Mouse (Mus musculus) bone marrow, adult 2 months (tissue): ENCODE measurements around the gene Pfdn5. TPM values are rescaled to one million over a fixed set of nuclear protein-coding genes. Genes with fewer than 3 reads are reported as not detected.
"Not testable (repeated sequence)": the region's sequence is repeated elsewhere in the genome, so short reads cannot be mapped to it uniquely, and the experiment has no call there.

Source experiments
- H3K27ac ChIP-seq: fragments of 200-500 bp; 2 replicates; pipeline ENCODE4 v1.5.1; 2012; ENCODE audit warnings: low read depth, mild to moderate bottlenecking, control low read depth, inconsistent platforms, low read length; ENCODE audit not compliant: control insufficient read depth, poor library complexity, insufficient read depth
- H3K4me1 ChIP-seq: fragments of 200-500 bp; 2 replicates; pipeline ENCODE4 v1.6.1; 2011; ENCODE audit warnings: low read length; ENCODE audit not compliant: control insufficient read depth, insufficient read depth
- H3K4me3 ChIP-seq: fragments of 200-500 bp; replicated peaks from 2 replicates; pipeline ENCODE3; 2011; ENCODE audit warnings: mild to moderate bottlenecking, low read depth, low read length, control low read depth; ENCODE audit not compliant: control insufficient read depth
- CTCF ChIP-seq: fragments of 200-500 bp; IDR thresholded peaks from 2 replicates; pipeline ENCODE4 v1.5.1; 2011; ENCODE audit warnings: low read length, control low read depth; ENCODE audit not compliant: control insufficient read depth, insufficient read depth
- POLR2A ChIP-seq: fragments of 200-500 bp; IDR thresholded peaks from 2 replicates; pipeline ENCODE4 v1.6.1; 2011; ENCODE audit warnings: low read depth, mild to moderate bottlenecking, control low read depth, low read length, borderline replicate concordance; ENCODE audit not compliant: control insufficient read depth
- WGBS: fragments of 180-500 bp; shearing (Covaris S2); methylation state at CpG from one replicate; pipeline ENCODE4 v1.1.7; 2018; 5-methylcytosine and 5-hydroxymethylcytosine counted together
- polyA plus RNA-seq: library from polyadenylated mRNA; stranded (reverse); fragments of >200 nt; gene quantifications from 2 replicates; pipeline ENCODE4 v1.2.4, GENCODE M21; 2011; ENCODE audit warnings: low replicate concordance; ENCODE audit not compliant: missing spikeins, insufficient read depth, insufficient read length

The Pfdn5 gene
- polyA plus RNA-seq, 1 experiment = 432 TPM

GRCm38 (mm10) chr15:102316263-102316662 is 9.7 kb upstream of the Pfdn5 start:
- WGBS = 84% methylated on average over 6 of the region's 6 CpGs

GRCm38 (mm10) chr15:102324654-102325473 is 1.1 kb upstream of the Pfdn5 start:
- WGBS = 80% methylated on average over 12 of the region's 12 CpGs
- Histone ChIP-seq H3K27ac (no peak overlapping the region), H3K4me3 (no peak overlapping the region), H3K4me1 (peaks cover 3% of the 10 kb centered on the region; the same call in 1 of the 2 replicates)
- no peak for TF ChIP-seq POLR2A

More at GRCm38 (mm10) chr15:102316263-102316662, 9.7 kb upstream of the Pfdn5 start:
- Histone ChIP-seq H3K4me3 (no peak overlapping the region), H3K27ac (no peak overlapping the region), H3K4me1 (no peaks in the 10 kb centered on the region)
- TF ChIP-seq CTCF (peak; percentile 87), POLR2A (no peak)

GRCm38 (mm10) chr15:102326892-102327291 is 976 bp downstream of the Pfdn5 start:
- 35% methylated on average over 8 of the region's 8 CpGs for WGBS
- TF ChIP-seq POLR2A (no peak), CTCF (no peak)
- Histone ChIP-seq H3K27ac (no peak overlapping the region), H3K4me1 (peaks cover 3% of the 10 kb centered on the region; the same call in 1 of the 2 replicates), H3K4me3 (peak overlapping the region; percentile 99)

GRCm38 (mm10) chr15:102331610-102332015 is 5.7 kb downstream of the Pfdn5 start, which contains the start of gene Myg1:
TSS of gene Myg1 (plus strand) at chr15:102331709.
- Histone ChIP-seq H3K27ac (peak within 1 kb of the TSS; percentile 64; the same call in 1 of the 2 replicates), H3K4me1 (peaks cover 2% of the 10 kb centered on the region; the same call in 1 of the 2 replicates), H3K4me3 (peak within 1 kb of the TSS; percentile 95)
- under 1% methylated on average over 30 of the region's 30 CpGs for WGBS
- peak; percentile 68; the same call in 1 of the 2 replicates for TF ChIP-seq POLR2A
- TF ChIP-seq CTCF = no peak

GRCm38 (mm10) chr15:102335254-102335653 is 9.3 kb downstream of the Pfdn5 start:
- Histone ChIP-seq H3K4me1 (no peaks in the 10 kb centered on the region), H3K27ac (no peak overlapping the region), H3K4me3 (no peak overlapping the region)
- no peak for TF ChIP-seq POLR2A
- TF ChIP-seq CTCF = no peak
- 93% methylated on average over 8 of the region's 8 CpGs for WGBS

- H3K4me3 ChIP-seq, H3K27ac ChIP-seq, H3K4me1 ChIP-seq: not testable (repeated sequence)
- WGBS = 85% methylated on average over 5 of the region's 5 CpGs
These were observed 10.0 kb downstream of the Pfdn5 start for GRCm38 (mm10) chr15:102335925-102336324.

- TF ChIP-seq CTCF (no peak), POLR2A (no peak)
- no peaks in the 10 kb centered on the region for H3K4me1 ChIP-seq
- WGBS = 86% methylated on average over 4 of the region's 4 CpGs
- H3K27ac ChIP-seq = no peak overlapping the region
- H3K4me3 ChIP-seq = no peak overlapping the region
These were observed 11.0 kb downstream of the Pfdn5 start for GRCm38 (mm10) chr15:102336946-102337345.

GRCm38 (mm10) chr15:102339612-102340011 is 13.7 kb downstream of the Pfdn5 start:
- Histone ChIP-seq H3K27ac (no peak overlapping the region), H3K4me1 (no peaks in the 10 kb centered on the region), H3K4me3 (no peak overlapping the region)
- no peak for TF ChIP-seq CTCF
- TF ChIP-seq POLR2A = no peak
- WGBS = 80% methylated on average over 5 of the region's 5 CpGs

GRCm38 (mm10) chr15:102341580-102341979 is 15.7 kb downstream of the Pfdn5 start:
- no peak overlapping the region for H3K4me3 ChIP-seq
- 5% methylated on average over 1 of the region's 1 CpGs for WGBS
- TF ChIP-seq POLR2A = no peak
- peak; percentile 62 for TF ChIP-seq CTCF
- H3K27ac ChIP-seq = no peak overlapping the region
- no peaks in the 10 kb centered on the region for H3K4me1 ChIP-seq
